Mouse (Mus musculus) neural tube, embryonic 12.5 days (tissue): Measurements from ENCODE around the gene Ankdd1a. TPM values are rescaled to one million over a fixed set of nuclear protein-coding genes. Genes with fewer than 3 reads are reported as not detected.

ENCODE experiments used
- ATAC-seq: fragments of 200-750 bp; cut with Nextera tagmentation; 2 replicates; pipeline ENCODE4 v1.8.0; 2017; ENCODE audit warnings: low read depth, mild to moderate bottlenecking, moderate TSS enrichment, moderate library complexity; ENCODE audit not compliant: low FRiP score
- H3K27ac ChIP-seq: fragments of 300-500 bp; sonication (generic); 2 replicates; pipeline ENCODE4 v1.5.1; 2016
- H3K27me3 ChIP-seq: fragments of 300-500 bp; sonication (generic); replicated peaks from 2 replicates; pipeline ENCODE4 v1.6.1; 2016; ENCODE audit warnings: mild to moderate bottlenecking
- H3K36me3 ChIP-seq: fragments of 300-500 bp; sonication (generic); 2 replicates; pipeline ENCODE4 v1.6.1; 2016; ENCODE audit warnings: mild to moderate bottlenecking
- H3K4me1 ChIP-seq: fragments of 300-500 bp; sonication (generic); 2 replicates; pipeline ENCODE4 v1.6.1; 2016
- H3K4me2 ChIP-seq: fragments of 300-500 bp; sonication (generic); replicated peaks from 2 replicates; pipeline ENCODE4 v1.6.1; 2016; ENCODE audit warnings: mild to moderate bottlenecking
- H3K4me3 ChIP-seq: fragments of 300-500 bp; sonication (generic); 2 replicates; pipeline ENCODE4 v1.5.1; 2016
- H3K9ac ChIP-seq: fragments of 300-500 bp; sonication (generic); 2 replicates; pipeline ENCODE4 v1.6.1; 2016; ENCODE audit warnings: mild to moderate bottlenecking
- H3K9me3 ChIP-seq: fragments of 300-500 bp; sonication (generic); 2 replicates; pipeline ENCODE4 v1.6.1; 2016; ENCODE audit warnings: mild to moderate bottlenecking
- WGBS: fragments of 180-500 bp; shearing (Covaris S2); methylation state at CpG from one replicate; pipeline ENCODE4 v1.1.7; 2016; 5-methylcytosine and 5-hydroxymethylcytosine counted together
- polyA plus RNA-seq: library from polyadenylated mRNA; unstranded; fragments of >200 nt; fragmentation: Nextera tagmentation; extraction: Ambion mirVana; gene quantifications from 2 replicates; pipeline ENCODE4 v1.2.1, GENCODE M21; 2016

The Ankdd1a gene
- polyA plus RNA-seq, 1 experiment from 2014 or later: 0.38 TPM

- Histone ChIP-seq H3K27me3 (no peaks in the 10 kb centered on the region), H3K4me2 (no peak overlapping the region), H3K9ac (no peak overlapping the region), H3K9me3 (no peaks in the 10 kb centered on the region), H3K4me3 (no peak overlapping the region), H3K27ac (no peak overlapping the region), H3K36me3 (peaks cover 84% of the 10 kb centered on the region), H3K4me1 (no peaks in the 10 kb centered on the region)
- ATAC-seq: no peak
- 89% methylated on average over 5 of the region's 5 CpGs for WGBS
Observed at GRCm38 (mm10) chr9:65480071-65480470, 39.9 kb downstream of the Ankdd1a start.

GRCm38 (mm10) chr9:65479158-65479557, 40.8 kb downstream of the Ankdd1a start:
- 89% methylated on average over 8 of the region's 8 CpGs for WGBS
- Histone ChIP-seq H3K36me3 (peaks cover 82% of the 10 kb centered on the region), H3K27me3 (no peaks in the 10 kb centered on the region), H3K27ac (no peak overlapping the region), H3K9me3 (no peaks in the 10 kb centered on the region), H3K4me2 (no peak overlapping the region), H3K4me3 (no peak overlapping the region), H3K9ac (no peak overlapping the region), H3K4me1 (no peaks in the 10 kb centered on the region)
- no peak for ATAC-seq

- Histone ChIP-seq H3K4me3 (no peak overlapping the region), H3K4me2 (no peak overlapping the region), H3K27ac (no peak overlapping the region), H3K9ac (no peak overlapping the region), H3K9me3 (no peaks in the 10 kb centered on the region), H3K36me3 (peaks cover 66% of the 10 kb centered on the region), H3K27me3 (no peaks in the 10 kb centered on the region), H3K4me1 (no peaks in the 10 kb centered on the region; the same call in 1 of the 2 replicates)
- 93% methylated on average over 4 of the region's 4 CpGs for WGBS
- no peak for ATAC-seq
Observed at GRCm38 (mm10) chr9:65472769-65473168, 47.2 kb downstream of the Ankdd1a start.

- no peak for ATAC-seq
- Histone ChIP-seq H3K36me3 (peaks cover 44% of the 10 kb centered on the region), H3K4me1 (no peaks in the 10 kb centered on the region; the same call in 1 of the 2 replicates)
Observed at GRCm38 (mm10) chr9:65467686-65468085, 52.3 kb downstream of the Ankdd1a start.

GRCm38 (mm10) chr9:65465241-65465640, 54.8 kb downstream of the Ankdd1a start:
- Histone ChIP-seq H3K27ac (no peak overlapping the region), H3K4me1 (peaks cover 14% of the 10 kb centered on the region), H3K9ac (no peak overlapping the region), H3K4me2 (no peak overlapping the region), H3K27me3 (no peaks in the 10 kb centered on the region), H3K36me3 (peaks cover 29% of the 10 kb centered on the region), H3K9me3 (no peaks in the 10 kb centered on the region), H3K4me3 (no peak overlapping the region)
- ATAC-seq: no peak
- WGBS: 97% methylated on average over 2 of the region's 2 CpGs

More at GRCm38 (mm10) chr9:65467686-65468085, 52.3 kb downstream of the Ankdd1a start:
- no peak overlapping the region for H3K27ac ChIP-seq
- WGBS: 73% methylated on average over 11 of the region's 11 CpGs
- no peaks in the 10 kb centered on the region for H3K27me3 ChIP-seq
- H3K9me3 ChIP-seq: no peaks in the 10 kb centered on the region
- no peak overlapping the region for H3K9ac ChIP-seq
- no peak overlapping the region for H3K4me3 ChIP-seq
- H3K4me2 ChIP-seq: no peak overlapping the region

GRCm38 (mm10) chr9:65464161-65464560, 55.8 kb downstream of the Ankdd1a start:
- Histone ChIP-seq H3K4me1 (peaks cover 19% of the 10 kb centered on the region), H3K36me3 (peaks cover 20% of the 10 kb centered on the region), H3K9ac (no peak overlapping the region), H3K4me2 (no peak overlapping the region), H3K9me3 (no peaks in the 10 kb centered on the region), H3K4me3 (no peak overlapping the region), H3K27me3 (no peaks in the 10 kb centered on the region), H3K27ac (no peak overlapping the region)
- ATAC-seq: no peak
- WGBS: 95% methylated on average over 6 of the region's 6 CpGs

- no peak for ATAC-seq
- H3K4me1 ChIP-seq: peaks cover 19% of the 10 kb centered on the region
- 86% methylated on average over 5 of the region's 5 CpGs for WGBS
- no peaks in the 10 kb centered on the region for H3K27me3 ChIP-seq
- no peak overlapping the region for H3K9ac ChIP-seq
- peaks cover 15% of the 10 kb centered on the region for H3K36me3 ChIP-seq
- no peaks in the 10 kb centered on the region for H3K9me3 ChIP-seq
- H3K4me2 ChIP-seq: no peak overlapping the region
- H3K27ac ChIP-seq: no peak overlapping the region
- no peak overlapping the region for H3K4me3 ChIP-seq
Observed at GRCm38 (mm10) chr9:65462544-65462943, 57.4 kb downstream of the Ankdd1a start.

- H3K4me3 ChIP-seq: peak within 1 kb of the TSS; percentile 92
- H3K4me2 ChIP-seq: peak within 1 kb of the TSS; percentile 74
- peaks cover 19% of the 10 kb centered on the region for H3K4me1 ChIP-seq
- ATAC-seq: peak; percentile 98
- H3K9ac ChIP-seq: peak within 1 kb of the TSS; percentile 86
- peaks cover 8% of the 10 kb centered on the region for H3K36me3 ChIP-seq
- no peaks in the 10 kb centered on the region for H3K27me3 ChIP-seq
- no peaks in the 10 kb centered on the region for H3K9me3 ChIP-seq
- WGBS: under 1% methylated on average over 53 of the region's 53 CpGs
- H3K27ac ChIP-seq: peak within 1 kb of the TSS; percentile 67
Observed at GRCm38 (mm10) chr9:65460732-65461442, 59.1 kb downstream of the Ankdd1a start, which contains the start of gene Spg21. Spg21 (plus strand) TSS chr9:65460947.

- no peaks in the 10 kb centered on the region for H3K9me3 ChIP-seq
- peaks cover 19% of the 10 kb centered on the region for H3K4me1 ChIP-seq
- H3K4me2 ChIP-seq: peak overlapping the region; percentile 74
- H3K36me3 ChIP-seq: peaks cover 1% of the 10 kb centered on the region
- peak overlapping the region; percentile 32; the same call in 1 of the 2 replicates for H3K27ac ChIP-seq
- no peak overlapping the region for H3K9ac ChIP-seq
- no peak overlapping the region for H3K4me3 ChIP-seq
- WGBS: 27% methylated on average over 3 of the region's 3 CpGs
- no peaks in the 10 kb centered on the region for H3K27me3 ChIP-seq
- no peak for ATAC-seq
Observed at GRCm38 (mm10) chr9:65460198-65460597, 59.8 kb downstream of the Ankdd1a start.

- no peak overlapping the region for H3K4me2 ChIP-seq
- H3K9ac ChIP-seq: no peak overlapping the region
- no peak for ATAC-seq
- no peak overlapping the region for H3K4me3 ChIP-seq
- H3K4me1 ChIP-seq: peaks cover 19% of the 10 kb centered on the region
- no peaks in the 10 kb centered on the region for H3K27me3 ChIP-seq
- H3K36me3 ChIP-seq: no peaks in the 10 kb centered on the region
- 90% methylated on average over 2 of the region's 2 CpGs for WGBS
- H3K9me3 ChIP-seq: no peaks in the 10 kb centered on the region
- H3K27ac ChIP-seq: no peak overlapping the region
Observed at GRCm38 (mm10) chr9:65458975-65459374, 61.0 kb downstream of the Ankdd1a start.

- H3K4me3 ChIP-seq: no peak overlapping the region
- H3K27ac ChIP-seq: no peak overlapping the region
- H3K9ac ChIP-seq: no peak overlapping the region
- no peak for ATAC-seq
- H3K4me2 ChIP-seq: no peak overlapping the region
- WGBS: 88% methylated on average over 6 of the region's 6 CpGs
- H3K36me3 ChIP-seq: peaks cover 58% of the 10 kb centered on the region
- no peaks in the 10 kb centered on the region for H3K9me3 ChIP-seq
- H3K27me3 ChIP-seq: no peaks in the 10 kb centered on the region
- no peaks in the 10 kb centered on the region for H3K4me1 ChIP-seq
Observed at GRCm38 (mm10) chr9:65447951-65448350, 72.0 kb downstream of the Ankdd1a start.

- ATAC-seq: no peak
- Histone ChIP-seq H3K27me3 (no peaks in the 10 kb centered on the region), H3K4me1 (no peaks in the 10 kb centered on the region), H3K4me3 (no peak overlapping the region), H3K9me3 (no peaks in the 10 kb centered on the region), H3K4me2 (no peak overlapping the region), H3K36me3 (peaks cover 65% of the 10 kb centered on the region), H3K9ac (no peak overlapping the region), H3K27ac (no peak overlapping the region)
- 93% methylated on average over 4 of the region's 4 CpGs for WGBS
Observed at GRCm38 (mm10) chr9:65444692-65445091, 75.3 kb downstream of the Ankdd1a start.
